ENCODE assay signal across 19 mouse cellular contexts in genomic region chr7:126252230-126252629, GRCm38 (mm10). TPM values are rescaled to one million over a fixed set of nuclear protein-coding genes. Genes with fewer than 3 reads are reported as not detected.
DNase-seq lines count a peak whose midpoint lies in the region; ATAC-seq and TF ChIP-seq lines count a peak whose summit lies in the region.
"Had no signal": no experiment of that assay in that cellular context is flagged by ENCODE, and none has a peak within 500 bp of the region (broad histone marks: within the 10 kb centered on the region; RNA-seq: fewer than 3 reads in every experiment).

No protein-coding gene starts in this region.

- no peak for DNase-seq in gastrocnemius, adult 2 months
- no peak for DNase-seq in gastrocnemius, adult 8-10 months (ENCODE audit: low spot score in 2 of 2)
- no peak for DNase-seq in heart, adult 11 months
- no peak for DNase-seq in heart, postnatal 4 days
- no peak for DNase-seq in frontal cortex, postnatal 25 days (ENCODE audit: low spot score in 2 of 2)
- DNase-seq: adrenal gland, adult 2 months; adrenal gland, postnatal 10 days; adrenal gland, postnatal 25 days; embryo, embryonic 11 days had no signal

- peak overlapping the region; percentile 82 for H3K4me3 ChIP-seq in gastrocnemius, adult 2 months
- H3K4me3 ChIP-seq in heart, embryonic 13.5 days = no peak overlapping the region
- no peak overlapping the region for H3K4me3 ChIP-seq in heart, embryonic 15.5 days
- H3K4me3 ChIP-seq in myocyte = no peak overlapping the region
- H3K4me3 ChIP-seq: embryonic facial prominence, embryonic 13.5 days; embryonic facial prominence, embryonic 15.5 days; erythroblast, embryonic 14.5 days; forebrain, embryonic 10.5 days; forebrain, embryonic 12.5 days had no signal

- intact Hi-C loops in gastrocnemius, adult 2 months (cut with DNase I) = no loop called here

- no peak for TF ChIP-seq CTCF in gastrocnemius, adult 2 months (IDR thresholded peaks at IDR 0.05)

- no peak overlapping the region for H3ac ChIP-seq in myocyte (ENCODE audit: control insufficient read depth, insufficient read length)

- TF ChIP-seq POLR2A in myocyte (IDR thresholded peaks at IDR 0.05; ENCODE audit: insufficient read length, low read depth) = no peak

- WGBS in heart, embryonic 13.5 days = 85% methylated on average over 5 of the region's 5 CpGs
- 91% methylated on average over 5 of the region's 5 CpGs for WGBS in heart, embryonic 15.5 days

- no peaks in the 10 kb centered on the region for H3K36me3 ChIP-seq in heart, embryonic 13.5 days
- no peaks in the 10 kb centered on the region for H3K36me3 ChIP-seq in heart, embryonic 15.5 days
- no peaks in the 10 kb centered on the region for H3K36me3 ChIP-seq in myocyte (ENCODE audit: control insufficient read depth, insufficient read depth)
- H3K36me3 ChIP-seq: embryonic facial prominence, embryonic 13.5 days; embryonic facial prominence, embryonic 15.5 days; forebrain, embryonic 10.5 days; forebrain, embryonic 12.5 days had no signal

- H3K9ac ChIP-seq in heart, embryonic 13.5 days = no peak overlapping the region
- H3K9ac ChIP-seq in heart, embryonic 15.5 days = no peak overlapping the region
- H3K9ac ChIP-seq: embryonic facial prominence, embryonic 13.5 days; embryonic facial prominence, embryonic 15.5 days; forebrain, embryonic 12.5 days had no signal

- H3K79me2 ChIP-seq in myocyte (ENCODE audit: control insufficient read depth, insufficient read depth) = no peaks in the 10 kb centered on the region

- no peak for ATAC-seq in heart, embryonic 13.5 days (ENCODE audit: extremely low read depth, insufficient number of reproducible peaks, low FRiP score, low TSS enrichment)
- no peak for ATAC-seq in heart, embryonic 15.5 days (replicated peaks; ENCODE audit: insufficient number of reproducible peaks, insufficient read depth, low FRiP score, low read depth)
- ATAC-seq: forebrain, embryonic 14.5 days; forebrain, embryonic 16.5 days had no signal

- peaks cover 11% of the 10 kb centered on the region; the same call in 1 of the 2 replicates for H3K27me3 ChIP-seq in heart, embryonic 13.5 days (replicated peaks)
- no peaks in the 10 kb centered on the region for H3K27me3 ChIP-seq in heart, embryonic 15.5 days
- H3K27me3 ChIP-seq in myocyte (ENCODE audit: control insufficient read depth, insufficient read depth, insufficient read length) = peaks cover 19% of the 10 kb centered on the region

- no peak overlapping the region for H3K4me2 ChIP-seq in heart, embryonic 13.5 days
- H3K4me2 ChIP-seq in heart, embryonic 15.5 days = no peak overlapping the region
- peak overlapping the region; percentile 65 for H3K4me2 ChIP-seq in myocyte (ENCODE audit: low read depth)
- H3K4me2 ChIP-seq: embryonic facial prominence, embryonic 13.5 days; embryonic facial prominence, embryonic 15.5 days; forebrain, embryonic 12.5 days had no signal

- peaks cover 40% of the 10 kb centered on the region for H3K4me1 ChIP-seq in heart, embryonic 13.5 days
- peaks cover 28% of the 10 kb centered on the region for H3K4me1 ChIP-seq in heart, embryonic 15.5 days (replicated peaks)

- no peaks in the 10 kb centered on the region for H3K9me3 ChIP-seq in heart, embryonic 13.5 days
- no peaks in the 10 kb centered on the region for H3K9me3 ChIP-seq in heart, embryonic 15.5 days (replicated peaks)
- H3K9me3 ChIP-seq: embryonic facial prominence, embryonic 13.5 days; embryonic facial prominence, embryonic 15.5 days; forebrain, embryonic 10.5 days; forebrain, embryonic 12.5 days had no signal

- H3K27ac ChIP-seq in gastrocnemius, adult 2 months = peak overlapping the region; percentile 96
- H3K27ac ChIP-seq in heart, embryonic 13.5 days (replicated peaks) = 0 out of 2 replicates have a peak overlapping the region, but pooled peaks have one; percentile 29
- 0 out of 2 replicates have a peak overlapping the region, but pooled peaks have one; percentile 33 for H3K27ac ChIP-seq in heart, embryonic 15.5 days
- H3K27ac ChIP-seq: embryonic facial prominence, embryonic 13.5 days; embryonic facial prominence, embryonic 15.5 days; forebrain, embryonic 10.5 days; forebrain, embryonic 12.5 days had no signal

TF ChIP-seq in myocyte, 11 proteins besides CTCF, POLR2A, EP300 and RAD21:
- TF ChIP-seq MYOG (IDR thresholded peaks at IDR 0.05; ENCODE audit: control insufficient read depth in 1 of 3, insufficient read depth in 1 of 3, insufficient read length in 2 of 3, low read depth in 2 of 3) (peak; percentile 37 to 83 (median 72)), TCF12 (IDR thresholded peaks at IDR 0.05; ENCODE audit: insufficient read depth, poor library complexity, severe bottlenecking) (no peak), CEBPB (IDR thresholded peaks at IDR 0.05; ENCODE audit: insufficient read depth, poor library complexity, severe bottlenecking) (no peak), POLR2AphosphoS2 (IDR thresholded peaks at IDR 0.05; ENCODE audit: insufficient read length, low read depth) (no peak), TCF3 (IDR thresholded peaks at IDR 0.05; ENCODE audit: insufficient read length, low read depth) (peak; percentile 47), MYOD1 (IDR thresholded peaks at IDR 0.05; ENCODE audit: control insufficient read depth in 1 of 3, insufficient read length in 2 of 3, low read depth in 2 of 3) (peak in 2 of 3 experiments; percentile 79 to 93), USF1 (IDR thresholded peaks at IDR 0.05; ENCODE audit: low read depth) (no peak), MAX (IDR thresholded peaks at IDR 0.05; ENCODE audit: low read depth) (no peak), SRF (IDR thresholded peaks at IDR 0.05; ENCODE audit: control insufficient read depth, insufficient read length, low read depth) (no peak), REST (IDR thresholded peaks at IDR 0.05; ENCODE audit: insufficient read depth, insufficient read length) (no peak), E2F4 (IDR thresholded peaks at IDR 0.05; ENCODE audit: insufficient read depth) (no peak)

RNA-seq across cellular contexts. Expression of gene Sbk1, which starts 20.2 kb away (rescaled TPM):
- total RNA-seq in gastrocnemius, adult 2 months (2021) = 10 to 100 TPM; 13.6 to 21.9 TPM
- 10 to 100 TPM; 13.0 to 18.8 (median 16.8) TPM for total RNA-seq in gastrocnemius, adult 8-10 months (2022)
- polyA plus RNA-seq in heart, embryonic 13.5 days (2015; fragmentation: Nextera tagmentation; extraction: Ambion mirVana) = 12.7 and 13.7 TPM in 2 replicates
- 11.2 and 16.4 TPM in 2 replicates for polyA plus RNA-seq in heart, embryonic 15.5 days (2015; fragmentation: Nextera tagmentation; extraction: Ambion mirVana)
- 10 to 100 TPM; 40.4 to 46.3 TPM for total RNA-seq in heart, postnatal 4 days (2021)
- polyA plus RNA-seq in myocyte (2012; fragmentation: generic; extraction: Trizol) = 16.1 TPM

RNA-seq across cellular contexts. Expression of gene Xpo6, which starts 51.9 kb away (rescaled TPM):
- 10 to 100 TPM; 18.6 to 19.3 TPM for total RNA-seq in gastrocnemius, adult 2 months (2021)
- total RNA-seq in gastrocnemius, adult 8-10 months (2022) = 10 to 100 TPM in 3 of 4 experiments, 1 to 10 TPM in 1; 8.3 to 18.1 (median 11.8) TPM
- polyA plus RNA-seq in heart, embryonic 13.5 days (2015; fragmentation: Nextera tagmentation; extraction: Ambion mirVana) = 27.7 and 29.5 TPM in 2 replicates
- polyA plus RNA-seq in heart, embryonic 15.5 days (2015; fragmentation: Nextera tagmentation; extraction: Ambion mirVana) = 21.9 and 35.4 TPM in 2 replicates
- 10 to 100 TPM; 48.9 to 50.3 TPM for total RNA-seq in heart, postnatal 4 days (2021)
- polyA plus RNA-seq in myocyte (2012; fragmentation: generic; extraction: Trizol) = 36.4 TPM

Comparison
In these comparisons a context has a peak if more than half of its experiments do, and no peak if none do; other contexts are left out.
1. H3K27ac ChIP-seq: peak in every context shown above with its lines; median percentile 96 in gastrocnemius, adult 2 months; 33 in heart, embryonic 15.5 days; 29 in heart, embryonic 13.5 days.